Mouse (Mus musculus) liver, embryonic 12.5 days (tissue): Measurements from ENCODE around the gene Bahcc1. TPM values are rescaled to one million over a fixed set of nuclear protein-coding genes. Genes with fewer than 3 reads are reported as not detected.
A peak's percentile ranks its signal among the peaks of the same experiment; 100 is the strongest.

Experiments used
- ATAC-seq: fragments of 200-750 bp; cut with Nextera tagmentation; 2 replicates; pipeline ENCODE4 v1.8.0; 2017; ENCODE audit warnings: moderate number of reproducible peaks, mild to moderate bottlenecking, moderate library complexity
- H3K27ac ChIP-seq: fragments of 300-500 bp; sonication (generic); 2 replicates; pipeline ENCODE4 v1.5.1; 2016; ENCODE audit warnings: mild to moderate bottlenecking
- H3K27me3 ChIP-seq: fragments of 300-500 bp; sonication (generic); replicated peaks from 2 replicates; pipeline ENCODE4 v1.6.1; 2016; ENCODE audit warnings: mild to moderate bottlenecking, moderate library complexity
- H3K36me3 ChIP-seq: fragments of 300-500 bp; sonication (generic); 2 replicates; pipeline ENCODE4 v1.6.1; 2016; ENCODE audit warnings: mild to moderate bottlenecking, moderate library complexity
- H3K4me1 ChIP-seq: fragments of 300-500 bp; sonication (generic); 2 replicates; pipeline ENCODE4 v1.6.1; 2016
- H3K4me2 ChIP-seq: fragments of 300-500 bp; sonication (generic); 2 replicates; pipeline ENCODE4 v1.6.1; 2016; ENCODE audit warnings: mild to moderate bottlenecking, moderate library complexity
- H3K4me3 ChIP-seq: fragments of 300-500 bp; sonication (generic); 2 replicates; pipeline ENCODE4 v1.5.1; 2016; ENCODE audit warnings: mild to moderate bottlenecking, moderate library complexity
- H3K9ac ChIP-seq: fragments of 300-500 bp; sonication (generic); 2 replicates; pipeline ENCODE4 v1.6.1; 2016; ENCODE audit warnings: mild to moderate bottlenecking, moderate library complexity
- H3K9me3 ChIP-seq: fragments of 300-500 bp; sonication (generic); replicated peaks from 2 replicates; pipeline ENCODE4 v1.6.1; 2016; ENCODE audit warnings: mild to moderate bottlenecking, moderate library complexity
- WGBS: fragments of 180-500 bp; shearing (Covaris S2); methylation state at CpG from one replicate; pipeline ENCODE4 v1.1.7; 2016; ENCODE audit not compliant: insufficient replicate concordance; 5-methylcytosine and 5-hydroxymethylcytosine counted together
- polyA plus RNA-seq: library from polyadenylated mRNA; unstranded; fragments of >200 nt; fragmentation: Nextera tagmentation; extraction: Ambion mirVana; gene quantifications from 2 replicates; pipeline ENCODE4 v1.2.1, GENCODE M21; 2016

Bahcc1 gene
- polyA plus RNA-seq, 1 experiment from 2014 or later = 3.5 TPM

DNA sequence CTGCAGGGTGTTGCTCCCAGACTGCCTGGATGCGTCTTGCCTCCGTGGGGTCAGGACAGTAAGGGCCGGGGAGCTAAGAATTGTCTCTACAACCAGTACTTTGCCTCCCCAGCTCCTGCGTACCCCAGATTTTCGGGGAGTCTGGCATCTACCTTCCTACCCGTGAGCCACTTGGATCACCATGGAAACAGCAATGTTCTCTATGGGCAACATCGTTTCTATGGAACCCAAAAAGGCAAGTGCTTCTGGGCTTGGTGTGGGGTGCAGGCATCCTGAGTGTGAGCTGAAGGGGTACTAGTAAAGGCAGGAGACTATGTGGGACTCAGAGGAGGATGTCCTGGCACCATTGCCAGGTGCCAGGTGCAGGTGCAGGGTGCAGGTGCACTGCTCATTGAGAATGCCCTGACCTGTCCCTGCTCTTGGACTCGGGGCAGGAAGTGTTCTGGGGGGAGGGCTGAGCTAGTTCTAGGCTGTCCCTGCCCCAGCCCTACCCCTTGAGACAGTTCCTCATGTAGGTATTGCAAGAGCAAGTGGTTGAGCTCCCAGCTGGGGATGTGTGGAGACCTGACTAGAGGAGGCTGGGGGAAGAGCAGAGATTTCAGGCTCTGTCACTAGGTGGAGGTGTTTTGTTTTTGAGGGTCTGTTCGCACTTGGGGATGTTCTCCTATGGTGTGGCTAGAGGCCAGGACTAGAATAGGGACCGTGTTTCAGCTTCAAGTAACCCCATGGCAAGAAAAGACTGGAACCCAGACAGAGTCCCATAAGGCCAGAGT is 35.6 kb downstream of the Bahcc1 start:
- H3K4me1 ChIP-seq = peaks cover 30% of the 10 kb centered on the region
- 0 out of 2 replicates have a peak, but pooled peaks cover 4% of the 10 kb centered on the region for H3K27me3 ChIP-seq
- H3K4me3 ChIP-seq = no peak overlapping the region
- ATAC-seq = no peak
- peaks cover 25% of the 10 kb centered on the region for H3K36me3 ChIP-seq
- H3K9ac ChIP-seq = no peak overlapping the region
- no peaks in the 10 kb centered on the region for H3K9me3 ChIP-seq
- H3K27ac ChIP-seq = no peak overlapping the region
- 74% methylated on average over 10 of the region's 10 CpGs for WGBS
- H3K4me2 ChIP-seq = no peak overlapping the region

DNA sequence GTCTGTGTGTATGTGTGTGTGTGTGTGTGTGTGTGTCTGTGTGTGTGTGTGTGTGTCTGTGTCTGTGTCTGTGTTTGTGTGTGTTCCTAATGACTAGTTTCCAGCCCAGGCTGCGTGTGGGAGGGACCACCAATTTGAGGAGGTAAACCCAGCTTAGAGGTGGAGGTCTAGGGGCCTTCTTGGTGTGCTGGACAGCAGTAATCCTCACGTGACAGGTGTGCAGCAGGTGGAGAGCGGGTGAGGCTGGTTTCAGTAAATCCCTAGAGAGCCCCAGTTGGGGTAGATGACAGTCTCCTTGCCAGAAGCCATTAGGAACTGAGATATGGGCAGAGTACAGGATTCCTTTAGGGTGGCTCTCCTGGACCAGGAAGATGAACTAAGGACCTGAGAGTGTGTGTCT is 36.3 kb downstream of the Bahcc1 start:
- H3K27ac ChIP-seq = peak overlapping the region; percentile 18; the same call in 1 of the 2 replicates
- H3K4me2 ChIP-seq = 0 out of 2 replicates have a peak overlapping the region, but pooled peaks have one; percentile 16
- no peaks in the 10 kb centered on the region for H3K9me3 ChIP-seq
- H3K4me1 ChIP-seq = peaks cover 30% of the 10 kb centered on the region
- WGBS = 64% methylated on average over 3 of the region's 3 CpGs
- H3K4me3 ChIP-seq = no peak overlapping the region
- H3K36me3 ChIP-seq = peaks cover 31% of the 10 kb centered on the region
- H3K27me3 ChIP-seq = 0 out of 2 replicates have a peak, but pooled peaks cover 4% of the 10 kb centered on the region
- H3K9ac ChIP-seq = peak overlapping the region; percentile 27; the same call in 1 of the 2 replicates
- ATAC-seq = no peak

DNA sequence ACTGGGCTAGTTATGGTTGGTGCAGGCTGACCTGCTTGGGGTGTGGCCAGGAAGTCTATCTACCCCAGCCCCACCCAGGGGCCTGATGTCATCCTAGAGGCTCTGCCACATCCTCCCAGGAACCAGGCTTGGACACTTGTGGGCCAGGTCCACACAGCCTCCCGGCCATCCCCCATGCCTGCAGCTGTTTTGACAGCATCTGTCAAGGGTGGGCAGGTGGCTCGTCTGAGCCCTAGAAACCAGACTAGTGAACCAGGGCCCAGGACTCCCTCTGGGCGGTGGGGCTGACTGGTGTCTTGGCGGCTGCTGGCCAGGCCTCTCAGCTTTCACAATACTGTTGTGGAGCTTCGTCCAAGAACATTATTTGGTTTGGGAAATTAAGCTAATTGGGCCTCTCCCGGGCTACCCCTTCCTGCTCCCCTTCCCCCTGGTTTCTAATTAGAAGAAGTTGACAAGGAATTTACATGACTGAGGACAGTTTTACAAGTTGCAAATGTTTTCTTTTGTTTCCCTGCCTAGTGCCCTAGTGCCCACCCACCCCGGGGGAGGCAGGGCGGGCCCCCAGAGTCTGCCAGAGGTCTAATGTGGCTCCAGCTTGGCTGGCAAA is 36.9 kb downstream of the Bahcc1 start:
- Histone ChIP-seq H3K4me3 (no peak overlapping the region), H3K27me3 (0 out of 2 replicates have a peak, but pooled peaks cover 4% of the 10 kb centered on the region), H3K9ac (peak overlapping the region; percentile 35; the same call in 1 of the 2 replicates), H3K27ac (peak overlapping the region; percentile 25; the same call in 1 of the 2 replicates), H3K9me3 (no peaks in the 10 kb centered on the region), H3K36me3 (peaks cover 37% of the 10 kb centered on the region), H3K4me2 (0 out of 2 replicates have a peak overlapping the region, but pooled peaks have one; percentile 16), H3K4me1 (peaks cover 30% of the 10 kb centered on the region)
- peak; percentile 72 for ATAC-seq
- WGBS = 62% methylated on average over 8 of the region's 8 CpGs

DNA sequence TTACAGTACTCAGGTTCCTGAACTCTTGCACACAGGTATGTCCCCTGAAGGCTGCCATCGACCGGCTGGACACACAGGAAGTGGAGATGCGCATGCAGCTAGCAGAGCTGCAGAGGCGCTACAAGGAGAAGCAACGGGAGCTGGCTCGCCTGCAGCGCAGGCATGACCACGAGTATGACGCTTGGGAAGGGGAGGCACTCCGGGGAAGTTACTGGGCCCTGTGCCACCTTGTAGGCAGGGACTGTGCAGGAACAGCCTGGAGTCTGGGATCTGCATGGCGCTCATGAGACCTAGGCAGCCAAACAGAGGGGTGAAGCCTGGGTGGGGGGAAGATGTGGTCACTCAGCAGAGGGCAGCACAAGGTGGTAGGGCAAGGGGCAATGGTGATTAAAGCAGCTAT is 46.6 kb downstream of the Bahcc1 start:
- H3K9me3 ChIP-seq = no peaks in the 10 kb centered on the region
- H3K4me3 ChIP-seq = no peak overlapping the region
- no peak overlapping the region for H3K27ac ChIP-seq
- H3K9ac ChIP-seq = no peak overlapping the region
- no peaks in the 10 kb centered on the region for H3K27me3 ChIP-seq
- no peak overlapping the region for H3K4me2 ChIP-seq
- 72% methylated on average over 11 of the region's 11 CpGs for WGBS
- peaks cover 66% of the 10 kb centered on the region for H3K36me3 ChIP-seq
- H3K4me1 ChIP-seq = peaks cover 36% of the 10 kb centered on the region
- no peak for ATAC-seq

DNA sequence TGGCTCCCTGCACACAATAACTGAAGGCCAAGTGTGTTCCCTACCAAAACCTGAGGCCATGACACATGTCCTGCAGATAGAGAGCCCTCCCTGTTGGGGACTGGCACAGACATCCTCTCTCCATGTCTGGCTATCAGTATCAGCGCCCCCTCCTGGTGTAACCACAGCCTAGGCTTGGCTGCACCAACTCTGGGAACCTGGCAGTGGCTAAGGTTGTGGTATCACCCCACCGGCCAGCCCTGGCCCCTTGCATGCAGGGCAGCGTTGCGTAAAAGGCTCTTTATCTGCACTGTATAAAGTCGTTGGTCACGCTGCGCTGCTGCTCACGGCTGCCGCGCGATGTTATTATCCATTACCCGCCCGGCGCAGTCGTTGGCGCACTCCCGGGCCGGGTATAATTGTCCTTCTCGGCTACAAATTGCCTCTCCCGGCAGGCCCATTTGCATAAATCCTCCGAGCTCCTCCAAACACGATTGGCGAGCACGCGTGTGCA is 47.6 kb downstream of the Bahcc1 start:
- WGBS = 68% methylated on average over 25 of the region's 25 CpGs
- H3K4me3 ChIP-seq = no peak overlapping the region
- peaks cover 66% of the 10 kb centered on the region for H3K36me3 ChIP-seq
- no peak overlapping the region for H3K27ac ChIP-seq
- no peak for ATAC-seq
- no peaks in the 10 kb centered on the region for H3K9me3 ChIP-seq
- H3K27me3 ChIP-seq = no peaks in the 10 kb centered on the region
- peaks cover 36% of the 10 kb centered on the region for H3K4me1 ChIP-seq
- no peak overlapping the region for H3K4me2 ChIP-seq
- H3K9ac ChIP-seq = no peak overlapping the region

DNA sequence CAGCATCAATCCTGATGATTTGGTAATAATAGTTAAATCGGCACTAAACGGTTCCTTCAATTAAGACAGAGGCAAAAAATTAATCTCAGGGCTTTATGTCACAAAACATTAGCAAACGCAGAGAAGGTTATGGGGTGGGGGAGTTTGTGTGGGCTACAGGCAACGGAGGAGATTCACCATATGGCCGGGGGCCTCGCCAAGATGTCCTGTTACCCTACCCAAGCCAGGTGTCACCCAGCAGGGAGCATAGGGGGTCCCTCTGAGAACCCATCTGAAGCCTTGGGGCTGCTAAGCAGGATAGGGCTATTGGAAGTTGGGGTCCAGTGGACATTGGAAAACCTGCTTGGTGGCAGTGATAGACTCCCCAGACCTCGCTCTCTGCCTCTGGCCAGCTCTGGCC is 48.0 kb downstream of the Bahcc1 start:
- ATAC-seq = no peak
- H3K4me1 ChIP-seq = peaks cover 36% of the 10 kb centered on the region
- peak overlapping the region; percentile 38 for H3K27ac ChIP-seq
- no peak overlapping the region for H3K4me2 ChIP-seq
- WGBS = 74% methylated on average over 7 of the region's 7 CpGs
- no peaks in the 10 kb centered on the region for H3K27me3 ChIP-seq
- no peak overlapping the region for H3K9ac ChIP-seq
- H3K36me3 ChIP-seq = peaks cover 70% of the 10 kb centered on the region
- no peaks in the 10 kb centered on the region for H3K9me3 ChIP-seq
- no peak overlapping the region for H3K4me3 ChIP-seq

DNA sequence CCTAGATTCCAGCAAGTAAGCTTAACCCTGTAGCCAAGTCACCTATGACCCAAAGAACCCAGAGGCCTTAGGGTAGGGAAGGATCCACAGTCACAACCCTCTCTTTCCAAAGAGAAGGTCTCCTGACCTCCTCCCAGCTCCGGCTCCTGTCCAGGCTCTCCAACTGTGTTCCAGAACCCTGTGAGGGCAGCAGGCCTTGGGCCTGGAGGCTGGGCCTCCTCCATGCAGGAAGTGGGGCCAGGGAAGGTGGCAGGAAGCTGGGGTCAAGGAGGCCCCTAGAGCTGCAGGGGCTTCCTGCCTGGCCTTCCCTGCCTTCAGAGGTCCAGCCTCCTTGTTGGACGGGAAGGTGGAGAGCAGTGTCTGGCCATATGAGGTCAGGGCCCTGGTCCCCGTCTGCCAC is 48.5 kb downstream of the Bahcc1 start:
- no peak for ATAC-seq
- Histone ChIP-seq H3K4me2 (no peak overlapping the region), H3K27me3 (no peaks in the 10 kb centered on the region), H3K9ac (no peak overlapping the region), H3K36me3 (peaks cover 71% of the 10 kb centered on the region), H3K27ac (peak overlapping the region; percentile 38), H3K4me1 (peaks cover 37% of the 10 kb centered on the region), H3K9me3 (no peaks in the 10 kb centered on the region), H3K4me3 (no peak overlapping the region)
- 58% methylated on average over 3 of the region's 3 CpGs for WGBS

DNA sequence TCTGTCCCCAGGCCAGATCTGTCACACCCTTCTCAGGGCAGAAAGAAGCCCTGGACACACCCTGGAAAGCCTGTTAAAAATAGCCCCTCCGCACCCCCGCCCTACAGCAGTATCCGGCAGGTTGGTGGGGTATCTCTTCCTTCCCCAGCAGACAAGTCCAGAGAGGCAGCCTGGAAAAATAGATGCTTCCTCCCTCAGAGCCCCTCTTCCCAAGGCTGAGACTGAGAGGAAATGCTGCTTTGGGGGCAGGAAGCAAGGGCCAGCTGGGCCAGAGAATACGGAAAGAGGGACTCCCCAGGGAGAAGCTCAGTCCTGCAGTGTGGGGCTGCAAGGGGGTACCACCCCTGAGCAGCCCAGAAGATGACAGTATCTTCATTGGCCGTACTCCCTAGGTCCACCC is 50.8 kb downstream of the Bahcc1 start:
- Histone ChIP-seq H3K27me3 (no peaks in the 10 kb centered on the region), H3K9ac (no peak overlapping the region)
- WGBS = 72% methylated on average over 5 of the region's 5 CpGs

DNA sequence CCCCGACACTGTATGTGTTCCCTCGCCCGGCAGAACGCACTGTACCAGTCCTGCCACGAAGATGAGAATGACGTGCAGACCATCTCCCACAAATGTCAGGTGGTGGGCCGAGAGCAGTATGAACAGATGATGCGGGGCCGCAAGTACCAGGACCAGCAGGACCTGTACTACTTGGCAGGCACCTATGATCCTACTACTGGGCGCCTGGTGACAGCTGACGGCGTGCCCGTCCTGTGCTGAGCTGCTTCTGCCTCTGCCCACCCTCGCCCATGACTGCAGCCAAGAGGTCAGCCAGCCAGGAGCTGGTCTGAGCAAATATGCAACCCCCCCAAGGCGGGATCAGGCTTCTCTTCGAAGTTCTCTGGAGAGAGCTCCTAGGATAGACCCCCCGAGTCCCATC is 56.9 kb downstream of the Bahcc1 start:
- WGBS = 85% methylated on average over 17 of the region's 17 CpGs
- no peak overlapping the region for H3K27ac ChIP-seq
- H3K4me2 ChIP-seq = no peak overlapping the region
- H3K9ac ChIP-seq = no peak overlapping the region
- H3K4me1 ChIP-seq = peaks cover 24% of the 10 kb centered on the region
- H3K4me3 ChIP-seq = no peak overlapping the region
- no peaks in the 10 kb centered on the region for H3K9me3 ChIP-seq
- no peaks in the 10 kb centered on the region for H3K27me3 ChIP-seq
- H3K36me3 ChIP-seq = peaks cover 65% of the 10 kb centered on the region
- no peak for ATAC-seq

More for the DNA sequence above, 50.8 kb downstream of the Bahcc1 start:
- H3K4me3 ChIP-seq = no peak overlapping the region
- H3K36me3 ChIP-seq = peaks cover 78% of the 10 kb centered on the region
- H3K4me2 ChIP-seq = no peak overlapping the region
- no peaks in the 10 kb centered on the region for H3K9me3 ChIP-seq
- H3K27ac ChIP-seq = no peak overlapping the region
- ATAC-seq = no peak
- H3K4me1 ChIP-seq = peaks cover 44% of the 10 kb centered on the region

DNA sequence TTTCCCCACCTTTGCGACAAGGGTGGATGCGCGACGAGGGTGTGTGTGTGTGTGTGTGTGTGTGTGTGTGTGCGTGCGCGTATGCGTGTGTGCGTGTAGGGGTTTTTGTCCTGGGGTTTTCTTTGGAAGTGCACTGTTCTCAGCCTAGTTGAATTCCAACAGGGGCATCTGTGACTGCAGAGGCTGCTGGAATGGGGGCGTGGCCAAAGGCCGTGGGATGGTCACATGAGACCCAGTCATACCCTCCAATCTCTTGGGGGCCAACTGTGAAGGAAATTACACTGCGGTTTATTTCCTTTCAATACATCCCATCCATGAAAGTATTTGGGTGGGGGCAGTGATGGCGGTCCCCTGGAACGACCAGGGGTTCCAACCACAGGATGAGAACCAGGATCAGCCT is 57.5 kb downstream of the Bahcc1 start:
- 91% methylated on average over 14 of the region's 14 CpGs for WGBS
- H3K4me3 ChIP-seq = no peak overlapping the region
- peaks cover 26% of the 10 kb centered on the region for H3K4me1 ChIP-seq
- no peak overlapping the region for H3K4me2 ChIP-seq
- no peak overlapping the region for H3K9ac ChIP-seq
- no peaks in the 10 kb centered on the region for H3K9me3 ChIP-seq
- peaks cover 59% of the 10 kb centered on the region for H3K36me3 ChIP-seq
- 0 out of 2 replicates have a peak, but pooled peaks cover 3% of the 10 kb centered on the region for H3K27me3 ChIP-seq
- H3K27ac ChIP-seq = no peak overlapping the region
- no peak for ATAC-seq

DNA sequence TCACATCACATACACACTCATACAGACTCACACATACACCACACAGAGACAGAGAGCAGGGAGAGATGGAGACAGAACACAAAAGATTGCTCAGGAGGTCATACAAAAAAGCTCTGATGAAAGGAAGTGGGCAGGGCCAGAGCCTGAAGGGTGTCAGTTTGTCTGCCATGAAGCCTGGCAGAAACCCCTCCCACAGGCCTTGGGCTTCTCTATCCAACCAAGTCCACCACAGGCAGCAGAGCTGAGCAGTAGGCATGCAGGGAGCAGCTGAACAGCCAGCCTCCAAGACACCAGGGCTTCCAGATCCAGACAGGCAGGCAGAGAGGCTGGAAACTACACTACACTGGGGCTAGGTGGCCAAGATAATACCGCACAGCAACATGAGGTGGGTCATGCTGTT is 61.0 kb downstream of the Bahcc1 start:
- Histone ChIP-seq H3K9ac (no peak overlapping the region), H3K27ac (no peak overlapping the region), H3K27me3 (0 out of 2 replicates have a peak, but pooled peaks cover 7% of the 10 kb centered on the region), H3K4me1 (peaks cover 42% of the 10 kb centered on the region), H3K36me3 (peaks cover 24% of the 10 kb centered on the region), H3K4me3 (no peak overlapping the region), H3K4me2 (no peak overlapping the region), H3K9me3 (no peaks in the 10 kb centered on the region)
- no peak for ATAC-seq
- WGBS = 68% methylated on average over 1 of the region's 1 CpGs
